Comparison of ENCODE assay signal across 40 mouse cellular contexts in the genomic region with DNA sequence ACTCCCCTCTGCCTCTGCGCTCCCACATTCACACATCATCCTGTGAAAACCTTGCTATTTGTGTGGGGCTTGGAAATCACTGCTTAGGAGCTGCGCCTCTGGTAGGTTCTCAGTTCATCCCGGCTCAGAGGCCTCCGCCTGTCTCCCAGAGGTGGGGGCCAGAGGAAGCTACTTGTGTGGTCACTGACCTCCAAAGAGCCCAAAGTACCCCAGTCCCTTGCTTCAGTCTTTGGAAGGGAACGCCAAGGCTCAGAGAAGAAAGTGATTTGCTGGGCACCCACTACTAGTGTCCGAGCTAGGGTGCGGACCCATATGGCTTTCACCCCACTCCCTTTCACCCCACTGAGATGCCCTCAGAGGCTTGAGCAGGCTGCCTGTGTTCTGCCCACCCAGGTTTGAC. TPM values are rescaled to one million over a fixed set of nuclear protein-coding genes. Genes with fewer than 3 reads are reported as not detected.
"Had no signal": no experiment of that assay in that cellular context is flagged by ENCODE, and none has a peak within 500 bp of the region (broad histone marks: within the 10 kb centered on the region; RNA-seq: fewer than 3 reads in every experiment).

A gene (minus strand): TSS at position 101 of the 400 bp plus-strand sequence.

- ATAC-seq: hindbrain, embryonic 16.5 days; hindbrain, postnatal 0 days; inflammation-experienced regulatory T-cells, adult 6 months; intestine, embryonic 15.5 days; intestine, embryonic 16.5 days; intestine, postnatal 0 days had no signal

- H3K27ac ChIP-seq: heart, embryonic 10.5 days; heart, embryonic 13.5 days; heart, embryonic 15.5 days; hindbrain, embryonic 10.5 days; hindbrain, embryonic 12.5 days; hindbrain, embryonic 13.5 days; hindbrain, embryonic 14.5 days; hindbrain, embryonic 15.5 days; hindbrain, postnatal 0 days; intestine, embryonic 15.5 days; kidney, embryonic 15.5 days; kidney, postnatal 0 days; layer of hippocampus, adult 2 months had no signal

- DNase-seq: heart, postnatal 10 days; heart, postnatal 14 days; heart, postnatal 36 days; heart, postnatal 4 days; kidney, adult 11 months; kidney, adult 18-20 months; kidney, adult 2 months; kidney, adult 8-10 months; kidney, adult 9 months; kidney, postnatal 10 days; kidney, postnatal 14 days; kidney, postnatal 25 days; kidney, postnatal 36 days; kidney, postnatal 4 days; layer of hippocampus, adult 9-11 months; layer of hippocampus, postnatal 36 days had no signal

- H3K9me3 ChIP-seq: heart, embryonic 10.5 days; heart, embryonic 12.5 days; heart, embryonic 13.5 days; heart, embryonic 15.5 days; hindbrain, embryonic 10.5 days; hindbrain, embryonic 12.5 days; hindbrain, embryonic 13.5 days; hindbrain, embryonic 15.5 days; intestine, embryonic 15.5 days; kidney, embryonic 15.5 days had no signal

- H3K9ac ChIP-seq: heart, embryonic 12.5 days; heart, embryonic 13.5 days; heart, embryonic 15.5 days; hindbrain, embryonic 12.5 days; hindbrain, embryonic 13.5 days; hindbrain, embryonic 14.5 days; hindbrain, embryonic 15.5 days; intestine, embryonic 15.5 days; kidney, embryonic 15.5 days had no signal

- H3K4me2 ChIP-seq: heart, embryonic 11.5 days; heart, embryonic 12.5 days; heart, embryonic 13.5 days; heart, embryonic 15.5 days; hindbrain, embryonic 12.5 days; hindbrain, embryonic 13.5 days; hindbrain, embryonic 14.5 days; hindbrain, embryonic 15.5 days; intestine, embryonic 15.5 days; kidney, embryonic 15.5 days had no signal

- H3K4me1 ChIP-seq: heart, embryonic 15.5 days; hindbrain, embryonic 10.5 days; hindbrain, embryonic 12.5 days; hindbrain, embryonic 13.5 days; hindbrain, embryonic 15.5 days; intestine, embryonic 15.5 days had no signal

- H3K4me3 ChIP-seq: heart, embryonic 10.5 days; heart, embryonic 12.5 days; heart, embryonic 13.5 days; heart, embryonic 15.5 days; hindbrain, embryonic 10.5 days; hindbrain, embryonic 12.5 days; hindbrain, embryonic 13.5 days; hindbrain, embryonic 15.5 days; intestine, embryonic 15.5 days; kidney, embryonic 15.5 days; layer of hippocampus, adult 2 months had no signal

- H3K36me3 ChIP-seq: heart, embryonic 10.5 days; heart, embryonic 12.5 days; heart, embryonic 13.5 days; heart, embryonic 15.5 days; hindbrain, embryonic 10.5 days; hindbrain, embryonic 12.5 days; hindbrain, embryonic 13.5 days; hindbrain, embryonic 15.5 days; intestine, embryonic 15.5 days; kidney, embryonic 15.5 days had no signal

- H3K27me3 ChIP-seq: heart, embryonic 13.5 days; heart, embryonic 15.5 days; hindbrain, embryonic 12.5 days; hindbrain, embryonic 13.5 days; hindbrain, embryonic 15.5 days; intestine, embryonic 15.5 days; kidney, embryonic 15.5 days had no signal

RNA-seq across cellular contexts. Expression of the gene that starts here (rescaled TPM):
- polyA plus RNA-seq: heart, embryonic 10.5 days; heart, embryonic 11.5 days; heart, embryonic 12.5 days; heart, embryonic 13.5 days; heart, embryonic 15.5 days; heart, embryonic 16.5 days; heart, postnatal 0 days; hindbrain, embryonic 10.5 days; hindbrain, embryonic 11.5 days; hindbrain, embryonic 12.5 days; hindbrain, embryonic 13.5 days; hindbrain, embryonic 14.5 days; hindbrain, embryonic 16.5 days; hindbrain, postnatal 0 days; inflammation-experienced regulatory T-cells, adult 6 months; kidney, adult 2 months; kidney, embryonic 14.5 days; kidney, embryonic 15.5 days; kidney, embryonic 16.5 days; kidney, postnatal 0 days had no signal
